Mouse (Mus musculus) heart, adult 2 months (tissue): Measurements from ENCODE around the gene Irf3. TPM values are rescaled to one million over a fixed set of nuclear protein-coding genes. Genes with fewer than 3 reads are reported as not detected.
"Not testable (repeated sequence)": the region's sequence is repeated elsewhere in the genome, so short reads cannot be mapped to it uniquely, and the experiment has no call there.

Experiments
- DNase-seq, 2 experiments: peaks; one replicate each; pipeline ENCODE4 v3.0.0; 2021
- H3K27ac ChIP-seq: fragments of 200-600 bp; 2 replicates; pipeline ENCODE4 v1.8.1; 2022
- H3K27me3 ChIP-seq: fragments of 200-500 bp; 2 replicates; pipeline ENCODE4 v1.6.1; 2012; ENCODE audit warnings: mild to moderate bottlenecking, low read length, inconsistent platforms, mixed read lengths; ENCODE audit not compliant: control insufficient read depth, insufficient read depth
- H3K36me3 ChIP-seq: fragments of 200-500 bp; 2 replicates; pipeline ENCODE4 v1.6.1; 2012; ENCODE audit warnings: low read length, inconsistent platforms; ENCODE audit not compliant: control insufficient read depth, insufficient read depth
- H3K4me1 ChIP-seq: fragments of 200-500 bp; 2 replicates; pipeline ENCODE4 v1.6.1; 2011; ENCODE audit warnings: low read length; ENCODE audit not compliant: control insufficient read depth, insufficient read depth
- H3K4me3 ChIP-seq: fragments of 200-600 bp; 2 replicates; pipeline ENCODE4 v1.8.1; 2022
- H3K79me2 ChIP-seq: fragments of 200-500 bp; replicated peaks from 2 replicates; pipeline ENCODE4 v1.6.1; 2012; ENCODE audit warnings: mild to moderate bottlenecking, inconsistent platforms, low read length, moderate library complexity, mixed read lengths; ENCODE audit not compliant: control insufficient read depth, insufficient read depth
- H3K9ac ChIP-seq: fragments of 200-500 bp; 2 replicates; pipeline ENCODE4 v1.6.1; 2012; ENCODE audit warnings: low read depth, mild to moderate bottlenecking, control low read depth, inconsistent platforms, low read length, mixed read lengths
- CTCF ChIP-seq: fragments of 200-600 bp; IDR thresholded peaks from 2 replicates; pipeline ENCODE4 v1.8.1; 2022; ENCODE audit warnings: antibody characterized with exemption, mild to moderate bottlenecking, moderate library complexity
- EP300 ChIP-seq: fragments of 200-500 bp; IDR thresholded peaks from 2 replicates; pipeline ENCODE4 v1.6.1; 2011; ENCODE audit warnings: low read depth, low read length, control low read depth; ENCODE audit not compliant: insufficient read depth
- POLR2A ChIP-seq: fragments of 200-500 bp; IDR thresholded peaks from 2 replicates; pipeline ENCODE4 v1.6.1; 2011; ENCODE audit warnings: mild to moderate bottlenecking, low read depth, low read length, control low read depth; ENCODE audit not compliant: insufficient read depth
- WGBS: fragments of 180-500 bp; shearing (Covaris S2); methylation state at CpG from one replicate; pipeline ENCODE4 v1.1.7; 2018; 5-methylcytosine and 5-hydroxymethylcytosine counted together
- intact Hi-C: fragments of 180-260 bp; cut with DNase I; formaldehyde crosslinking; loops from one replicate; pipeline ENCODE4 v1.15.1; 2025
- polyA plus RNA-seq: library from polyadenylated mRNA; depleted of rRNA; stranded (reverse); fragments of >200 nt; gene quantifications from 2 replicates; pipeline ENCODE4 v1.2.3, GENCODE M21; 2012
- total RNA-seq, 2 experiments: library from RNA; stranded (reverse); gene quantifications; 2 replicates each; pipeline ENCODE4 v1.2.3; 2021

The Irf3 gene
- total and polyA plus RNA-seq, 3 experiments: 24.4 to 55.6 (median 26.0) TPM

DNA sequence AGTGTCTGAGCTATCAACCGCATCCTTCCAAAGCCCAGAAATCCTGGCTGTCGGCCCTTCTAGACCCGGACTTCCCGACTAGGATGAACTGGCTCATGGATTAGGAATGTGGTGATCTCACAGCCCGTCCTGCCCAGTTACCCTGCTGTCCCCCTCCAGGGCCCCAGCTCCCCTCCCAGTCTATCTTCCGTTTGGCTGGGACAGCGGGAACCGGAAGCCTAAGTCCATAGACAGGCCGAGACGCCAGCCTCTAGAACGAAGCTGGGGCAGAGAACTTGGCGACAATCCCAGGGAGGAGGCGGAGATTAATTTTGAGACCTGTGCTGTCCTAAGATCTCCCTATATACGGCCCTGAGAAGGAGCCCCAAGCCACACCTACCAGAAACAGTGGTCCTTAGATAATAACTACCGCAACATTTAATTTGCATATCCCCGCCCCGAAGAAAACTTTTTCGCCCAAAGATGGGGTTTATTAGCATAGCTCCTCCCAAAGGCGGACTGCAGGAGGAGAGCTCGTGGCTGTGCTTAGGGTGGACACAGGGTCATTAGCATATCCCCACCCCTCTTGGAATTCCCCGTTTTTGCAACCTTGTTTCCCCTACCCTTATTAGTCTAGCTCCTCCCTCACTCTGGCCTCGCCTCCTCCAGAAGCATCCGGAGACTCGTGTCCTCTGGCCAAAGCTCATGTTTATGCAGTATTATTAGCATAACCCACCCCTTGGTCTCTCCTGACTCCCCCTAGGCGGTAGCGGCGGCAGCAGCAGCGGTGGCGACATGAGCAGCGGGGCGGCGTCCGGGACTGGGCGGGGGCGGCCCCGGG, 20.0 kb downstream of the Irf3 start, which contains the start of gene Rras:
TSS of gene Rras (plus strand) at position 720 of the 820 bp plus-strand sequence.
- H3K4me1 ChIP-seq: peaks cover 8% of the 10 kb centered on the region
- peak within 1 kb of the TSS; percentile 75 for H3K4me3 ChIP-seq
- H3K79me2 ChIP-seq: peaks cover 1% of the 10 kb centered on the region; the same call in 1 of the 2 replicates
- H3K9ac ChIP-seq: peak within 1 kb of the TSS; percentile 85
- intact Hi-C loops: loop anchor here (1.0 to 5.0 kb wide), 3 partner anchors 33 to 105 kb away; partner anchors contain the start of gene Rps11
- peak; percentile 93 for TF ChIP-seq POLR2A
- peak; percentile 94 for TF ChIP-seq EP300
- peak; percentile 47 for TF ChIP-seq CTCF
- under 1% methylated on average over 36 of the region's 36 CpGs for WGBS
- H3K27ac ChIP-seq: peak within 1 kb of the TSS; percentile 100
- no peaks in the 10 kb centered on the region for H3K27me3 ChIP-seq
- no peaks in the 10 kb centered on the region for H3K36me3 ChIP-seq
- DNase-seq: peak; percentile 89 to 96

DNA sequence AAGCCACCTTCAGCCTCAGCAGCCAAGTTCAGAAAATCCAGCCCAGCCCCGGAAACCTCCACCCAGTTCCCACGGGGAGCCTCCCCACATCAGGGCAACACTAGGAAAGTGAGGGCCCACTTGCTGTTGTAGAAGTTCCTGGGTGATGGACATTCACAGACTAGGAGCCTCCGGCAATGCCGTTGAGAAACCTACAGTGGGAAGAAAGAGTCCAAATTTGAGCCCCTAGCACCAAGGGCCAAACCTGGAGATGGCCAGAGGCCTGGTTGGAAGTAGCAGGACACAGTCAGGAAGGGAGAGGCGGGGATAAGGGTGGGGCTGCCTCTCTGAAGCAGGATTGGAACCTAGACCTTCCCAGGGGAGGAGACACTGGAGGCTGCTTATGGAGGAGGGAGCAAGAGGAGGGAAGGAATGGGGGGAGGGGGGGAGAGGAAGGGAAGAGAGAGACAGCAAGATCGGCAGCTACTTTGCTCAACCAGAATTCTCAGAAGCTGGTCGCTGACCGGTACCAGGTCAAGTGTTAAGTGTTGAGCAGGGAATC, 21.7 kb downstream of the Irf3 start:
- TF ChIP-seq CTCF: no peak
- TF ChIP-seq POLR2A: peak; percentile 93
- 0 out of 2 replicates have a peak, but pooled peaks have one; percentile 44 for TF ChIP-seq EP300
- Histone ChIP-seq H3K27ac (peak overlapping the region; percentile 100), H3K79me2 (peaks cover under 1% of the 10 kb centered on the region; the same call in 1 of the 2 replicates), H3K36me3 (no peaks in the 10 kb centered on the region), H3K4me3 (peak overlapping the region; percentile 75), H3K9ac (peak overlapping the region; percentile 85), H3K4me1 (peaks cover 7% of the 10 kb centered on the region), H3K27me3 (no peaks in the 10 kb centered on the region)
- peak; percentile 84 to 90 for DNase-seq
- WGBS: 15% methylated on average over 8 of the region's 8 CpGs
- intact Hi-C loops: loop anchor here (2.0 to 5.0 kb wide), 2 partner anchors 34 to 103 kb away; partner anchors contain the start of gene Rps11

DNA sequence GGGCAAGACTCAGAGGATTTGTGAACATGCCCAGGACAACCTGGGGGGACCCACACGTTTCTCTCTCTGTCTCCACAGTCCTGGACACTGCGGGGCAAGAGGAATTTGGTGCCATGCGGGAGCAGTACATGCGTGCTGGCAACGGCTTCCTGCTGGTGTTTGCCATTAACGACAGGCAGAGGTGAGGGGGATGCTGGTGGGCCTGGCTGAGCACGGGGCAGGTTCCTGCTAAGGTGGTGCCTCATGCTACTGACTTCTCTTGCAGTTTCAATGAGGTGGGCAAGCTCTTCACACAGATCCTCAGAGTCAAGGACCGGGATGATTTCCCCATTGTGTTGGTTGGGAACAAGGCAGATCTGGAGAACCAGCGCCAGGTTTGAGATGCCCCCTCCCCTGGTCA, 22.8 kb downstream of the Irf3 start:
- intact Hi-C loops: no loop called here

DNA sequence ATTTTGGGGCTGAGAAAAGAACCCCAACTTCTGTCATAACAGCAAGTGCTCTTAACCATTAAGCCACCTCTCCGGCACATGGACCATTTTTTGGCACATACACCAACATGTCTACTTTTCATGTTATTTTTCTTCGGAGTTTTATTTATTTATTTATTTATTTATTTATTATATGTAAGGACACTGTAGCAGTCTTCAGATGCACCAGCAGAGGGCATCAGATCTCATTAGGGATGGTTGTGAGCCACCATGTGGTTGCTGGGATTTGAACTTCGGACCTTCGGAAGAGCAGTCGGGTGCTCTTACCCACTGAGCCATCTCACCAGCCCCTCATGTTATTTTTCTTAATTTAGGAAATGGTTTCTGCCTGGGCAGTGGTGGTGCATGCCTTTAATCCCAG, 26.3 kb downstream of the Irf3 start:
- H3K79me2 ChIP-seq, DNase-seq, H3K4me3 ChIP-seq, H3K27ac ChIP-seq, H3K9ac ChIP-seq, H3K27me3 ChIP-seq, intact Hi-C loops, H3K36me3 ChIP-seq: not testable (repeated sequence)
- H3K4me1 ChIP-seq: peaks cover 11% of the 10 kb centered on the region
- TF ChIP-seq POLR2A (peak; percentile 3; the same call in 1 of the 2 replicates), CTCF (peak; percentile 60)
- 64% methylated on average over 5 of the region's 5 CpGs for WGBS

More for the DNA sequence above, 22.8 kb downstream of the Irf3 start:
- no peak overlapping the region for H3K27ac ChIP-seq
- H3K9ac ChIP-seq: no peak overlapping the region
- H3K27me3 ChIP-seq: no peaks in the 10 kb centered on the region
- DNase-seq: no peak
- TF ChIP-seq CTCF (no peak), EP300 (no peak), POLR2A (no peak)
- peaks cover 7% of the 10 kb centered on the region for H3K4me1 ChIP-seq
- H3K79me2 ChIP-seq: no peaks in the 10 kb centered on the region
- H3K36me3 ChIP-seq: no peaks in the 10 kb centered on the region
- H3K4me3 ChIP-seq: no peak overlapping the region
- WGBS: 82% methylated on average over 9 of the region's 9 CpGs

DNA sequence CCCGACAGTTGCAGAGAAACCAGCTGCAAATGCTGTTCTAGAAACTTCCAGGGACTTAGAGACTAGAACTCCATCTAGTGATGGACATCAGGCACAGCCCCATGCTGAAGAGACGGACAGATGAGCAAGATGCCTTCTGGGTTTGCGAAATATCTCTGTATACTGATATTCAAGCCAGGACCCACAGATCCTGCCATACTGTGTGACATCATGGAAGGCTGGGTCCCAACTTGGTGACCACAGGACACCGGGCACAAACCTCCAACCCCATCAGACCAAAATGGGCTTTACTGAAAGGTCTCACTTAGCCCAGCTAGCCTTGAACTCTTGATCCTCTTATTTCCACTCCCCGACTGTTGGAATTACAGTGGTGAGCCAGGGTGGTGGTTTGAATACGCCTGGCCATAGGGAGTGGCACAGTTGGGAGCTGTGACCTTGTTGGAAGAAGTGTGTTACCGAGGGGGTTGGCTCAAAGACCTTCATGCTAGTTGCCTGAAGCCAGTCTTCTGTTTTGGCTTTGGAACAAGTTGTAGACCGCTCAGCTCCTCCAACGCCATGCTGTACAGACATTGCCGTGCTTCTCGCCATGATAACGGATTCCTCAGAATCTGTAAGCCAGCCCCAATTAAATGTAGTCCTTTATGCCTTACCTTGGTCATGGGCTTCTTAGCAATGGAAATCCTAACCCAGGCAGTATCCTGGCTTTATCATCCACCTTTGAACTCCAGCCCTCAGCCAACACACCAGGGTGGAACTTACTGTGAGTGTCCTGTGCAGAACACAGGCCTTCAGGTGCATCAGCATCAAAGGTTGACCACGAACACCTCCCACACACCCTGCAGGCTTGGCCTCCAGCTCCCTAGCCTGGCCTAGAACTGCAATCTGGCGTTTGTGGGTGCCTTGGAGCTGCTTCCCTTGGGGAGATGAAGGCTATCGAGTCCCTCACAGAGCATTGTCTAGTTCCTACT, 27.1 kb downstream of the Irf3 start:
- Histone ChIP-seq H3K27me3 (no peaks in the 10 kb centered on the region), H3K79me2 (no peaks in the 10 kb centered on the region), H3K27ac (no peak overlapping the region), H3K9ac (no peak overlapping the region), H3K4me1 (peaks cover 8% of the 10 kb centered on the region), H3K36me3 (no peaks in the 10 kb centered on the region), H3K4me3 (no peak overlapping the region)
- WGBS: 78% methylated on average over 15 of the region's 15 CpGs
- intact Hi-C loops: no loop called here
- DNase-seq: no peak
- no peak for TF ChIP-seq POLR2A
- TF ChIP-seq CTCF: 0 out of 2 replicates have a peak, but pooled peaks have one; percentile 9
- no peak for TF ChIP-seq EP300
